In the genomic region with DNA sequence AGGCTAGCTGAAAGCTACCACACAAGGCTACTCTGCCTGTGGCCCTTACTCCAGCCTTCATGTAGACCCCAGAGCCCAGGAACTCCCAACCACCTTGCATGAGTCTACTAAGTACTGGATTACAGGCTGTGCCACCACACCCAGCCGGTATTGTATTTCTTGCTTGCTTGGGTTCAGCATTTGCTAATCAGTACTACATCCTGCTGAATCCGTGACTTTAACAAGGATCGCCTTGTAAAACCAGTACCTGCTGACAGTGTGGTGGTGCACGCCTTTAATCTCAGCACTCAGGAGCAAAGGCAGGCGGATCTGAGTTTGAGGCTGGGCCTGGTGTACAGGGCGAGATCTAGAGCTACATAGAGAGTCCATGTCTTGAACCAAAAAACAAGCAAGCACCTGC, we compare ENCODE assay signal across 26 mouse cellular contexts. TPM values are rescaled to one million over a fixed set of nuclear protein-coding genes. Genes with fewer than 3 reads are reported as not detected.
DNase-seq lines count a peak whose midpoint lies in the region; ATAC-seq and TF ChIP-seq lines count a peak whose summit lies in the region.
"Had no signal": no experiment of that assay in that cellular context is flagged by ENCODE, and none has a peak within 500 bp of the region (broad histone marks: within the 10 kb centered on the region; RNA-seq: fewer than 3 reads in every experiment).

No protein-coding gene starts in this region.

- H3K27ac ChIP-seq in forebrain, embryonic 11.5 days (ENCODE audit: low read depth, low read length): no peak overlapping the region
- H3K27ac ChIP-seq in forebrain, embryonic 14.5 days (ENCODE audit: low read depth, low read length): no peak overlapping the region
- H3K27ac ChIP-seq in hindbrain, postnatal 0 days: no peak overlapping the region
- H3K27ac ChIP-seq: embryonic facial prominence, embryonic 10.5 days; embryonic facial prominence, embryonic 12.5 days; forebrain, embryonic 12.5 days; forebrain, embryonic 15.5 days had no signal

- H3K9me3 ChIP-seq in forebrain, embryonic 11.5 days (ENCODE audit: control insufficient read depth, low read length): no peaks in the 10 kb centered on the region
- no peaks in the 10 kb centered on the region for H3K9me3 ChIP-seq in forebrain, embryonic 14.5 days (replicated peaks; ENCODE audit: control insufficient read depth, low read length)
- no peaks in the 10 kb centered on the region for H3K9me3 ChIP-seq in hindbrain, postnatal 0 days (ENCODE audit: low read length)
- H3K9me3 ChIP-seq: embryonic facial prominence, embryonic 10.5 days; embryonic facial prominence, embryonic 12.5 days; forebrain, embryonic 12.5 days; forebrain, embryonic 15.5 days had no signal

- 0 out of 2 replicates have a peak, but pooled peaks cover 2% of the 10 kb centered on the region for H3K4me1 ChIP-seq in forebrain, embryonic 11.5 days (replicated peaks; ENCODE audit: control insufficient read depth, insufficient read depth, low read length)
- H3K4me1 ChIP-seq in forebrain, embryonic 14.5 days (ENCODE audit: control insufficient read depth, insufficient read depth, low read length): no peaks in the 10 kb centered on the region; the same call in 1 of the 2 replicates
- H3K4me1 ChIP-seq in hindbrain, postnatal 0 days (ENCODE audit: insufficient read depth, low read length): no peaks in the 10 kb centered on the region

- no peak for ATAC-seq in forebrain, embryonic 11.5 days (replicated peaks; ENCODE audit: low FRiP score)
- ATAC-seq in forebrain, embryonic 14.5 days: no peak
- no peak for ATAC-seq in hindbrain, postnatal 0 days
- ATAC-seq: activated CD4-positive, CD25-positive, alpha-beta regulatory T cell, adult 4 months; CD4-positive, CD25-positive, alpha-beta regulatory T cell, adult 4 months; forebrain, embryonic 15.5 days; forebrain, postnatal 0 days had no signal

- no peak overlapping the region for H3K9ac ChIP-seq in forebrain, embryonic 11.5 days (ENCODE audit: low read length)
- H3K9ac ChIP-seq in forebrain, embryonic 14.5 days (ENCODE audit: low read length): no peak overlapping the region
- no peak overlapping the region for H3K9ac ChIP-seq in hindbrain, postnatal 0 days (replicated peaks; ENCODE audit: low read length)
- H3K9ac ChIP-seq: embryonic facial prominence, embryonic 12.5 days; forebrain, embryonic 12.5 days; forebrain, embryonic 15.5 days; forebrain, postnatal 0 days had no signal

- no peaks in the 10 kb centered on the region for H3K27me3 ChIP-seq in forebrain, embryonic 11.5 days (ENCODE audit: control insufficient read depth, insufficient read depth, low read length)
- no peaks in the 10 kb centered on the region for H3K27me3 ChIP-seq in forebrain, embryonic 14.5 days (replicated peaks; ENCODE audit: control insufficient read depth, insufficient read depth, low read length)
- no peaks in the 10 kb centered on the region for H3K27me3 ChIP-seq in hindbrain, postnatal 0 days (ENCODE audit: insufficient read depth, low read length)
- H3K27me3 ChIP-seq: CH12.LX; embryonic facial prominence, embryonic 12.5 days; forebrain, embryonic 12.5 days; forebrain, embryonic 15.5 days had no signal

- intact Hi-C loops in left cerebral cortex, postnatal 4 days (cut with DNase I): no loop called here

- no peak for TF ChIP-seq CTCF in hindbrain, postnatal 0 days (IDR thresholded peaks at IDR 0.05; ENCODE audit: low read depth)

- H3K36me3 ChIP-seq in forebrain, embryonic 11.5 days (ENCODE audit: control insufficient read depth, insufficient read depth, low read length): peaks cover 21% of the 10 kb centered on the region
- H3K36me3 ChIP-seq in forebrain, embryonic 14.5 days (ENCODE audit: control insufficient read depth, insufficient read depth, low read length): peaks cover 72% of the 10 kb centered on the region
- peaks cover 34% of the 10 kb centered on the region for H3K36me3 ChIP-seq in hindbrain, postnatal 0 days (ENCODE audit: insufficient read depth, low read length)

- 97% methylated on average over 6 of the region's 6 CpGs for WGBS in forebrain, embryonic 11.5 days
- WGBS in forebrain, embryonic 14.5 days: 93% methylated on average over 6 of the region's 6 CpGs
- 95% methylated on average over 6 of the region's 6 CpGs for WGBS in hindbrain, postnatal 0 days

- no peak overlapping the region for H3K4me3 ChIP-seq in forebrain, embryonic 11.5 days (ENCODE audit: low read depth, low read length)
- no peak overlapping the region for H3K4me3 ChIP-seq in forebrain, embryonic 14.5 days (ENCODE audit: low read depth, low read length)
- H3K4me3 ChIP-seq in hindbrain, postnatal 0 days (ENCODE audit: low read length): no peak overlapping the region
- H3K4me3 ChIP-seq: embryonic facial prominence, embryonic 10.5 days; embryonic facial prominence, embryonic 12.5 days; forebrain, embryonic 12.5 days; forebrain, embryonic 15.5 days had no signal

- DNase-seq in forebrain, embryonic 11.5 days (ENCODE audit: low spot score): peak; percentile 24
- no peak for DNase-seq in forebrain, embryonic 14.5 days (ENCODE audit: low spot score)
- DNase-seq in ES-CJ7 (ENCODE audit: low read depth, low spot score) (peak; percentile 60), WW6 (ENCODE audit: low read depth, low spot score) (peak; percentile 34)
- DNase-seq in left cerebral cortex, postnatal 4 days: no peak
- DNase-seq in hindbrain, postnatal 0 days (ENCODE audit: low spot score): no peak
- DNase-seq: adrenal gland, adult 8-10 months; adrenal gland, postnatal 14 days; adrenal gland, postnatal 36 days; B cell, adult 2 months; cerebellum, adult 11-12 months; cerebellum, adult 2 months; cerebellum, adult 9-10 months; cerebellum, postnatal 10 days; cerebellum, postnatal 25 days; forebrain, postnatal 0 days had no signal

- no peak overlapping the region for H3K4me2 ChIP-seq in forebrain, embryonic 11.5 days (ENCODE audit: low read depth, low read length, severe bottlenecking)
- no peak overlapping the region for H3K4me2 ChIP-seq in forebrain, embryonic 14.5 days (ENCODE audit: low read length)
- H3K4me2 ChIP-seq in hindbrain, postnatal 0 days (ENCODE audit: low read depth, low read length): no peak overlapping the region
- H3K4me2 ChIP-seq: embryonic facial prominence, embryonic 12.5 days; forebrain, embryonic 12.5 days; forebrain, embryonic 15.5 days had no signal

RNA-seq across cellular contexts. Expression of a gene that starts 11.0 kb away (rescaled TPM):
- polyA plus RNA-seq in forebrain, embryonic 11.5 days (2014; fragmentation: Nextera tagmentation; extraction: Ambion mirVana): 72.6 and 78.5 TPM in 2 replicates
- polyA plus RNA-seq in forebrain, embryonic 14.5 days (2014; fragmentation: Nextera tagmentation; extraction: Ambion mirVana): 95.5 and 107 TPM in 2 replicates
- 10 to 100 TPM; 57.4 to 70.8 TPM for total RNA-seq in left cerebral cortex, postnatal 4 days (2021)
- 54.3 and 62.2 TPM in 2 replicates for total RNA-seq in hindbrain, postnatal 0 days (2014; rRNA removed)
- polyA plus RNA-seq in hindbrain, postnatal 0 days (2015; fragmentation: Nextera tagmentation; extraction: Ambion mirVana): 129 and 130 TPM in 2 replicates

RNA-seq across cellular contexts. Expression of a gene that starts 11.6 kb away (rescaled TPM):
- 961 and 989 TPM in 2 replicates for polyA plus RNA-seq in forebrain, embryonic 11.5 days (2014; fragmentation: Nextera tagmentation; extraction: Ambion mirVana)
- polyA plus RNA-seq in forebrain, embryonic 14.5 days (2014; fragmentation: Nextera tagmentation; extraction: Ambion mirVana): 2,151 and 2,168 TPM in 2 replicates
- total RNA-seq in left cerebral cortex, postnatal 4 days (2021): 100 to 1,000 TPM; 803 to 865 TPM
- 640 and 655 TPM in 2 replicates for total RNA-seq in hindbrain, postnatal 0 days (2014; rRNA removed)
- polyA plus RNA-seq in hindbrain, postnatal 0 days (2015; fragmentation: Nextera tagmentation; extraction: Ambion mirVana): 966 and 1,016 TPM in 2 replicates

RNA-seq across cellular contexts. Expression of a gene that starts 27.2 kb away (rescaled TPM):
- polyA plus RNA-seq in forebrain, embryonic 11.5 days (2014; fragmentation: Nextera tagmentation; extraction: Ambion mirVana): 8.9 and 9.7 TPM in 2 replicates
- 11.5 and 14.6 TPM in 2 replicates for polyA plus RNA-seq in forebrain, embryonic 14.5 days (2014; fragmentation: Nextera tagmentation; extraction: Ambion mirVana)
- total RNA-seq in left cerebral cortex, postnatal 4 days (2021): 10 to 100 TPM in 1 of 2 experiments, 1 to 10 TPM in 1; 9.9 to 10.2 TPM
- total RNA-seq in hindbrain, postnatal 0 days (2014; rRNA removed): 9.9 and 11.8 TPM in 2 replicates
- polyA plus RNA-seq in hindbrain, postnatal 0 days (2015; fragmentation: Nextera tagmentation; extraction: Ambion mirVana): 10.7 and 11.0 TPM in 2 replicates

RNA-seq across cellular contexts. Expression of a gene that starts 33.4 kb away (rescaled TPM):
- 1,384 and 1,509 TPM in 2 replicates for polyA plus RNA-seq in forebrain, embryonic 11.5 days (2014; fragmentation: Nextera tagmentation; extraction: Ambion mirVana)
- polyA plus RNA-seq in forebrain, embryonic 14.5 days (2014; fragmentation: Nextera tagmentation; extraction: Ambion mirVana): 1,356 and 1,420 TPM in 2 replicates
- total RNA-seq in left cerebral cortex, postnatal 4 days (2021): 100 to 1,000 TPM; 439 to 466 TPM
- total RNA-seq in hindbrain, postnatal 0 days (2014; rRNA removed): 474 and 477 TPM in 2 replicates
- polyA plus RNA-seq in hindbrain, postnatal 0 days (2015; fragmentation: Nextera tagmentation; extraction: Ambion mirVana): 981 and 1,003 TPM in 2 replicates

RNA-seq across cellular contexts. Expression of a gene that starts 40.4 kb away (rescaled TPM):
- 0.16 and 0.24 TPM in 2 replicates for polyA plus RNA-seq in forebrain, embryonic 11.5 days (2014; fragmentation: Nextera tagmentation; extraction: Ambion mirVana)
- 0.12 TPM in 1 of 2 replicates, not detected in the other for polyA plus RNA-seq in forebrain, embryonic 14.5 days (2014; fragmentation: Nextera tagmentation; extraction: Ambion mirVana)
- total RNA-seq in left cerebral cortex, postnatal 4 days (2021): not detected
- total RNA-seq in hindbrain, postnatal 0 days (2014; rRNA removed): 0.10 TPM in 1 of 2 replicates, not detected in the other
- polyA plus RNA-seq in hindbrain, postnatal 0 days (2015; fragmentation: Nextera tagmentation; extraction: Ambion mirVana): 0.30 and 0.66 TPM in 2 replicates
- total RNA-seq: adrenal gland, adult 18-20 months; forebrain, postnatal 0 days; MEL had no signal
- polyA plus RNA-seq: cortical plate, adult 2 months; forebrain, embryonic 12.5 days; forebrain, embryonic 15.5 days had no signal

Comparison
In these comparisons a context has a peak if more than half of its experiments do, and no peak if none do; other contexts are left out.
1. DNase-seq: peak in forebrain, embryonic 11.5 days (single experiment), ES-CJ7 (single experiment) and WW6 (single experiment); none in forebrain, embryonic 14.5 days (single experiment), left cerebral cortex, postnatal 4 days (single experiment) and hindbrain, postnatal 0 days (single experiment).